Mouse (Mus musculus) NIH3T3 (cell line): ENCODE data around the gene Smurf2.
A peak's percentile ranks its signal among the peaks of the same experiment; 100 is the strongest.

Experiments used
- DNase-seq: peaks from one replicate; pipeline ENCODE4 v3.0.0-alpha.2; 2012; ENCODE audit warnings: low read depth

Gene Smurf2

GRCm38 (mm10) chr11:106777395-106777794 is 143.1 kb downstream of the Smurf2 start:
- no peak for DNase-seq

- DNase-seq, result no peak
These were observed 143.6 kb downstream of the Smurf2 start for GRCm38 (mm10) chr11:106776960-106777359.

- no peak for DNase-seq
These were observed 147.5 kb downstream of the Smurf2 start for GRCm38 (mm10) chr11:106773061-106773460.

- peak; percentile 47 for DNase-seq
These were observed 150.1 kb downstream of the Smurf2 start for GRCm38 (mm10) chr11:106770195-106770974.
